Mouse (Mus musculus) heart, embryonic 12.5 days (tissue): ENCODE data around the gene Igtp. TPM values are rescaled to one million over a fixed set of nuclear protein-coding genes. Genes with fewer than 3 reads are reported as not detected.
"Not testable (repeated sequence)": the region's sequence is repeated elsewhere in the genome, so short reads cannot be mapped to it uniquely, and the experiment has no call there.

ENCODE experiments used
- ATAC-seq: fragments of 200-750 bp; cut with Nextera tagmentation; 2 replicates; pipeline ENCODE4 v1.8.0; 2017; ENCODE audit warnings: moderate TSS enrichment, moderate library complexity; ENCODE audit not compliant: insufficient number of reproducible peaks, low FRiP score
- H3K27ac ChIP-seq: fragments of 300-500 bp; sonication (generic); 2 replicates; pipeline ENCODE4 v1.5.1; 2016; ENCODE audit warnings: mild to moderate bottlenecking, moderate library complexity; ENCODE audit not compliant: poor library complexity, severe bottlenecking
- H3K27me3 ChIP-seq: fragments of 300-500 bp; sonication (generic); replicated peaks from 2 replicates; pipeline ENCODE4 v1.6.1; 2016; ENCODE audit warnings: mild to moderate bottlenecking, moderate library complexity
- H3K36me3 ChIP-seq: fragments of 300-500 bp; sonication (generic); 2 replicates; pipeline ENCODE4 v1.6.1; 2016; ENCODE audit warnings: mild to moderate bottlenecking, moderate library complexity
- H3K4me1 ChIP-seq: fragments of 300-500 bp; sonication (generic); replicated peaks from 2 replicates; pipeline ENCODE4 v1.6.1; 2016; ENCODE audit warnings: mild to moderate bottlenecking
- H3K4me2 ChIP-seq: fragments of 300-500 bp; sonication (generic); 2 replicates; pipeline ENCODE4 v1.6.1; 2016; ENCODE audit warnings: mild to moderate bottlenecking, moderate library complexity
- H3K4me3 ChIP-seq: fragments of 300-500 bp; sonication (generic); 2 replicates; pipeline ENCODE4 v1.5.1; 2016; ENCODE audit warnings: mild to moderate bottlenecking
- H3K9ac ChIP-seq: fragments of 300-500 bp; sonication (generic); 2 replicates; pipeline ENCODE4 v1.6.1; 2016; ENCODE audit warnings: mild to moderate bottlenecking, moderate library complexity
- H3K9me3 ChIP-seq: fragments of 300-500 bp; sonication (generic); replicated peaks from 2 replicates; pipeline ENCODE4 v1.6.1; 2016; ENCODE audit warnings: mild to moderate bottlenecking, moderate library complexity
- WGBS: fragments of 180-500 bp; shearing (Covaris S2); methylation state at CpG from one replicate; pipeline ENCODE4 v1.1.7; 2016; 5-methylcytosine and 5-hydroxymethylcytosine counted together
- polyA plus RNA-seq: library from polyadenylated mRNA; unstranded; fragments of >200 nt; fragmentation: Nextera tagmentation; extraction: Ambion mirVana; gene quantifications from 2 replicates; pipeline ENCODE4 v1.2.1, GENCODE M21; 2016

Igtp gene
- polyA plus RNA-seq: 3.7 and 3.9 TPM in 2 replicates

DNA sequence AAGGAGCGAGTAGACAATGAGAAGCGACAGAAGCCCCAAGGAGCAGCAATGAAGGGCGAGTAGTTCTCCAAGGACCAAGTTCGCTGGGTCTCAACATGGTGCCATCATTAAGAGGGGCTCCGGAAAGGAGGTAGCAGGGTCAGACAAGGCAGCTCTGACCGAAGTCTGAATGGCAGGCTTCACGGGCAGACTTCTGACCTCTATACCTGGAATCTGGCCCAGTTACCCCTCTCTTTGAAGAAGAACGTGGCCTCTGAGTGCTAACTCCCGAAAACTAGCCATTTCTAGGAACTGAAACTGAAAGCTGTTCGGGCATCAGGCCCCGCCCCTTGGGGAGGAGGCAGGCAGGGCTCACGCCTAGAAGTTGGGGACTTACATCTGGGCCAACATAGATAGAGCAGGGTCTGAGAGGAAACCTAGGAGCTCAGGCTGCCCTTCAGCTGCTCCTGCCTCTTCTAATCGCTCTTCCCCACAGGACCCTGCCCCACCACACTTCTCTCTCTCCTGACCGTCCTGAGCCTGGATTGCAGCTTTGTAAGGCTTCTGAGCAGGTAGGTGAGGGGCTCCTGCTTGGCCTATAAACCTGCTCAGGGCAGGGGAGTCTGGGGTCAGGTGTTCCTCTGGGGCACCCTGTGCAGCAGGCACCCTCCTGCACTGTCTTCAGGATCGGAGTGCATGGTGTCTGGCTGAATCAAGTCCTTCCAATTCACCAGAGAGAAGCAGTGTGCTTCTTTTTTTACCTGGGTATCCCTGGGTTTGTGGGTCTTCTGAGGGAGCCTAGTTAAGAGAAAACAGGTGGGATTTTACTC lies at the start of gene Igtp, which contains the start of gene Irgm2:
Gene Igtp, plus strand, starts transcription at position 328 of the 809 bp plus-strand sequence.
Gene Irgm2, plus strand, starts transcription at position 390 of the 809 bp plus-strand sequence.
- peak within 1 kb of the TSS; percentile 8 for H3K27ac ChIP-seq
- not testable (repeated sequence) for H3K27me3 ChIP-seq, H3K4me1 ChIP-seq, H3K9me3 ChIP-seq, H3K36me3 ChIP-seq
- WGBS: 4% methylated on average over 14 of the region's 15 CpGs
- peak within 1 kb of the TSS; percentile 68 for H3K4me3 ChIP-seq
- H3K4me2 ChIP-seq: peak within 1 kb of the TSS; percentile 87
- ATAC-seq: peak; percentile 88
- peak within 1 kb of the TSS; percentile 66 for H3K9ac ChIP-seq

GRCm38 (mm10) chr11:58155458-58155857 lies 43.9 kb upstream of the Igtp start:
- Histone ChIP-seq H3K4me3 (no peak overlapping the region), H3K27me3 (no peaks in the 10 kb centered on the region), H3K36me3 (peaks cover 76% of the 10 kb centered on the region), H3K9ac (no peak overlapping the region), H3K27ac (no peak overlapping the region), H3K4me1 (0 out of 2 replicates have a peak, but pooled peaks cover 4% of the 10 kb centered on the region), H3K4me2 (no peak overlapping the region), H3K9me3 (no peaks in the 10 kb centered on the region)
- WGBS: 68% methylated on average over 9 of the region's 9 CpGs
- no peak for ATAC-seq

DNA sequence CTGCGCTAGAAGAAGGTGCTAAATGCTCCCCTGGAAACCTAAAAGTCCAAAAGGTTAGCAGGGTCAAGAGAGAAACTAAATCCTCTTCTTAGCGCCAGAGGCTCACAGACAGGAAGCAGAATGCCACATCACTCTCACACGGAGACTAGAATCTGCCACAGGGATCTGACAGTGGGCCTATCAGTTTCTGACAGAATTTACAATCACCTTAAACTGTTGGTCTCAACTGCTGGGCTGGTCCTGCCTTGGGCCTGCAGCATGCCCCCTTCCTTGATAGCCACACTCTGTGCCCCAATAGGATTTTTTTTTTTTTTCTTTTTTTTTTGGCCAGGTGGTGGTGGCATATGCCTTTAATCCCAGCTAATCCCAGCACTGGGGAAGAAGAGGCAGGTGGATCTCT lies 42.5 kb upstream of the Igtp start:
- no peak for ATAC-seq
- Histone ChIP-seq H3K9me3 (no peaks in the 10 kb centered on the region), H3K9ac (no peak overlapping the region), H3K27ac (no peak overlapping the region), H3K36me3 (peaks cover 78% of the 10 kb centered on the region), H3K4me1 (0 out of 2 replicates have a peak, but pooled peaks cover 4% of the 10 kb centered on the region), H3K4me3 (no peak overlapping the region), H3K27me3 (no peaks in the 10 kb centered on the region), H3K4me2 (no peak overlapping the region)
- WGBS: 73% methylated on average over 3 of the region's 3 CpGs

- WGBS: 97% methylated on average over 2 of the region's 2 CpGs
Measured at GRCm38 (mm10) chr11:58165072-58165471, 34.3 kb upstream of the Igtp start.

DNA sequence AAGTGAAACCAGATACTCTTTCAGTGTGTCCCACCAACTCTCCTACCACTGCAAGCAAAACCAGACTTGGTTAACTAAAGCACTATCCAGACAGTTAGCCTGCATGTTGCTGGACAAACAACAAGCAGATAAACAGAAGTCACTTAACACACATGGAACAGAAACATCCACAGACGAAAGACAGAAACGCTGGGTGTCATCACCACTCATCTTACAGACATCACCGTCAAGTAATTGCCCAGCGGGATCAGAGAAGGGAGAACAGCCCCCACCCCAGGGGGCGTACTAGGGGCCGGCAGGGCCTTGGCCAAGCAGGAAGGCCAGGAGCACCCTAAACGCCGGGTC lies 31.6 kb upstream of the Igtp start:
- Histone ChIP-seq H3K9ac (peak overlapping the region; percentile 87), H3K4me2 (peak overlapping the region; percentile 89), H3K9me3 (0 out of 2 replicates have a peak, but pooled peaks cover 4% of the 10 kb centered on the region), H3K36me3 (peaks cover 40% of the 10 kb centered on the region), H3K27me3 (no peaks in the 10 kb centered on the region), H3K27ac (peak overlapping the region; percentile 59; the same call in 1 of the 2 replicates), H3K4me1 (peaks cover 16% of the 10 kb centered on the region), H3K4me3 (peak overlapping the region; percentile 89)
- no peak for ATAC-seq
- WGBS: 0% methylated on average over 8 of the region's 8 CpGs

More at GRCm38 (mm10) chr11:58165072-58165471, 34.3 kb upstream of the Igtp start:
- Histone ChIP-seq H3K9ac (no peak overlapping the region), H3K36me3 (peaks cover 61% of the 10 kb centered on the region), H3K27me3 (no peaks in the 10 kb centered on the region), H3K4me3 (no peak overlapping the region), H3K27ac (no peak overlapping the region), H3K4me1 (peaks cover 9% of the 10 kb centered on the region), H3K4me2 (no peak overlapping the region), H3K9me3 (0 out of 2 replicates have a peak, but pooled peaks cover 4% of the 10 kb centered on the region)
- ATAC-seq: no peak

DNA sequence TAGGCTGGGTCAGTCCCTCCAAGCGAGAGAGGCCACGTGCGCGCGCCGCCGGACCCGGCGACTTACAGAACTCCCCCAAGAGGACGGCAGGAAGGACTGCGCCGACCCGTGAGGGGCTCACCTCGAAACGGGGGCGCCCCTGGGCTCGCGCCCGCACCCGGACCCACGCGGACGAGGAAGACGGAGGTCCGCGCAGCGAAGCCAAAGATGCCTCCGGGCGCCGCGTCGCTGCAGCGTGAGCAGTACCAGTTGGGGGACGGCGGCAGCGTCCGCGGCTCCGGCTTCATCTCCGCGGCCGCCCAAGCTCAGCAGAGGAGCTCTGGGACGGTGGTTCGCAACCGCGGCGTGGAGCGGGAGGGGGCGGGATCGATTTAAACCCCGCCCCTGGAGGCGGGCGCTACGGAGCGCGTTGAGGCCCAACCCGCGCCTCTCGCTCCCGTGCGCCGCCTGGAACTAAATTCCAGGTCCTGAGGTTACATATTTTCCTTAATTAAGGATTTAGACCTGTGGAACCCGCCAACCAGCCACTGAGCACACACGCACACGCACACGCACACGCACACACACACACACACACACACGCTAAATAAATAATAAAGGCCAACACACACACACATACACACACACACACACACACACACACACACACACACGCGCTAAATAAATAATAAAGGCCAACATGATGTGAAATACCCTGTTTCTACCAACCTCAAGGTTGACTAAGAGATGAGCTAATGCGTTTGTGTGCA lies 31.0 kb upstream of the Igtp start, which contains the start of gene Gemin5:
Gene Gemin5, minus strand, starts transcription at position 373 of the 749 bp plus-strand sequence.
- H3K27me3 ChIP-seq: no peaks in the 10 kb centered on the region
- peak within 1 kb of the TSS; percentile 89 for H3K4me3 ChIP-seq
- WGBS: 1% methylated on average over 70 of the region's 71 CpGs
- H3K9ac ChIP-seq: peak within 1 kb of the TSS; percentile 87
- peak; percentile 86 for ATAC-seq
- H3K9me3 ChIP-seq: 0 out of 2 replicates have a peak, but pooled peaks cover 4% of the 10 kb centered on the region
- H3K36me3 ChIP-seq: peaks cover 39% of the 10 kb centered on the region
- H3K4me1 ChIP-seq: peaks cover 18% of the 10 kb centered on the region
- peak within 1 kb of the TSS; percentile 59 for H3K27ac ChIP-seq
- H3K4me2 ChIP-seq: peak within 1 kb of the TSS; percentile 89

- Histone ChIP-seq H3K36me3 (peaks cover 39% of the 10 kb centered on the region), H3K4me1 (peaks cover 18% of the 10 kb centered on the region), H3K9ac (no peak overlapping the region), H3K27me3 (no peaks in the 10 kb centered on the region), H3K4me3 (no peak overlapping the region), H3K27ac (no peak overlapping the region), H3K9me3 (0 out of 2 replicates have a peak, but pooled peaks cover 4% of the 10 kb centered on the region), H3K4me2 (no peak overlapping the region)
- WGBS: 81% methylated on average over 4 of the region's 4 CpGs
- no peak for ATAC-seq
Measured at GRCm38 (mm10) chr11:58169666-58170065, 29.7 kb upstream of the Igtp start.

- H3K4me2 ChIP-seq: peak within 1 kb of the TSS; percentile 85
- H3K9me3 ChIP-seq: no peaks in the 10 kb centered on the region
- H3K4me3 ChIP-seq: peak within 1 kb of the TSS; percentile 85
- H3K9ac ChIP-seq: peak within 1 kb of the TSS; percentile 91
- ATAC-seq: peak; percentile 85
- H3K27me3 ChIP-seq: no peaks in the 10 kb centered on the region
- peaks cover 37% of the 10 kb centered on the region for H3K36me3 ChIP-seq
- no peak within 1 kb of the TSS; the same call in 1 of the 2 replicates for H3K27ac ChIP-seq
- H3K4me1 ChIP-seq: peaks cover 18% of the 10 kb centered on the region
- WGBS: under 1% methylated on average over 34 of the region's 34 CpGs
Measured at GRCm38 (mm10) chr11:58171459-58172091, 27.8 kb upstream of the Igtp start, which contains the start of gene Mrpl22. Gene Mrpl22, plus strand, starts transcription at chr11:58171661.

DNA sequence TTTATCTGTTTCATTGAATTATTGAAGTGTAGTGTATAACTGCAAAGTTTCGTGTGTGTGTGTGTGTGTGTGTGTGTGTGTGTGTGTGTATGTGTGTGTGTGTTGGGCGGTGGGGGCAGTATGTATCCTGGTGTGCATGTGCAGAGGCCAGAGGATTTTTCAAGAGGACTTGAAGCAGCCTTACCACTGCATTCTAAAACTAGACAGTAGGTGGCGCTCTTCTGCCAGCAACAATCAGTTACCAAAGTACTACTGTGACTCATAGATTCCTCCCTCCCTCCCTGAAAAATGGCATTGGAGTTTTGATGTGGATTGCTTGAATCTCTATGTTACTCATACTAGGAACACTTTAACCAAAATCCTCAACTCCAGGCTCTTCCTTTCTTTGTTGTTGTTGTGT lies 19.8 kb upstream of the Igtp start:
- 0 out of 2 replicates have a peak, but pooled peaks have one; percentile 55 for ATAC-seq
- no peak overlapping the region for H3K27ac ChIP-seq
- no peak overlapping the region for H3K9ac ChIP-seq
- H3K4me3 ChIP-seq: no peak overlapping the region
- WGBS: 16% methylated on average over 3 of the region's 3 CpGs
- peaks cover 52% of the 10 kb centered on the region for H3K36me3 ChIP-seq
- no peaks in the 10 kb centered on the region for H3K27me3 ChIP-seq
- no peaks in the 10 kb centered on the region for H3K9me3 ChIP-seq
- H3K4me1 ChIP-seq: no peaks in the 10 kb centered on the region
- no peak overlapping the region for H3K4me2 ChIP-seq

GRCm38 (mm10) chr11:58179986-58180385 lies 19.4 kb upstream of the Igtp start:
- not testable (repeated sequence) for H3K9ac ChIP-seq, ATAC-seq, H3K4me2 ChIP-seq, H3K27ac ChIP-seq, H3K4me3 ChIP-seq, H3K27me3 ChIP-seq, H3K9me3 ChIP-seq, H3K4me1 ChIP-seq
- 94% methylated on average over 6 of the region's 6 CpGs for WGBS
- H3K36me3 ChIP-seq: peaks cover 50% of the 10 kb centered on the region
